Mouse (Mus musculus) heart, adult 2 months (tissue): ENCODE measurements around the gene Ttll7.

ENCODE experiments used
- CTCF ChIP-seq: fragments of 200-600 bp; IDR thresholded peaks from 2 replicates; pipeline ENCODE4 v1.8.1; 2022; ENCODE audit warnings: antibody characterized with exemption, mild to moderate bottlenecking, moderate library complexity
- EP300 ChIP-seq: fragments of 200-500 bp; IDR thresholded peaks from 2 replicates; pipeline ENCODE4 v1.6.1; 2011; ENCODE audit warnings: low read depth, low read length, control low read depth; ENCODE audit not compliant: insufficient read depth
- POLR2A ChIP-seq: fragments of 200-500 bp; IDR thresholded peaks from 2 replicates; pipeline ENCODE4 v1.6.1; 2011; ENCODE audit warnings: mild to moderate bottlenecking, low read depth, low read length, control low read depth; ENCODE audit not compliant: insufficient read depth

- TF ChIP-seq EP300 = no peak
- TF ChIP-seq CTCF = no peak
- no peak for TF ChIP-seq POLR2A
Observed at GRCm38 (mm10) chr3:147029718-147030117, 177.6 kb downstream of the Ttll7 start.
